Mouse (Mus musculus) brown adipose tissue, adult 24 weeks (tissue): ENCODE results near the gene Rimbp3. TPM values are rescaled to one million over a fixed set of nuclear protein-coding genes. Genes with fewer than 3 reads are reported as not detected.

Experiments used
- H3K27ac ChIP-seq: fragments of 200-500 bp; replicated peaks from 2 replicates; pipeline ENCODE4 v1.5.1; 2012; ENCODE audit warnings: low read depth, mild to moderate bottlenecking, low read length
- H3K4me1 ChIP-seq: fragments of 200-500 bp; 2 replicates; pipeline ENCODE4 v1.6.1; 2012; ENCODE audit warnings: low read length, mixed read lengths; ENCODE audit not compliant: control insufficient read depth, insufficient read depth, insufficient read length
- H3K4me3 ChIP-seq: fragments of 200-500 bp; 2 replicates; pipeline ENCODE4 v1.5.1; 2012; ENCODE audit warnings: low read depth, mild to moderate bottlenecking, low read length, moderate library complexity; ENCODE audit not compliant: insufficient read depth
- polyA plus RNA-seq: library from polyadenylated mRNA; stranded (reverse); fragments of >200 nt; gene quantifications from 2 replicates; pipeline ENCODE4 v1.2.4, GENCODE M21; 2012; ENCODE audit not compliant: missing spikeins, insufficient read depth, insufficient read length

Rimbp3 gene
- polyA plus RNA-seq, 1 experiment = not detected

DNA sequence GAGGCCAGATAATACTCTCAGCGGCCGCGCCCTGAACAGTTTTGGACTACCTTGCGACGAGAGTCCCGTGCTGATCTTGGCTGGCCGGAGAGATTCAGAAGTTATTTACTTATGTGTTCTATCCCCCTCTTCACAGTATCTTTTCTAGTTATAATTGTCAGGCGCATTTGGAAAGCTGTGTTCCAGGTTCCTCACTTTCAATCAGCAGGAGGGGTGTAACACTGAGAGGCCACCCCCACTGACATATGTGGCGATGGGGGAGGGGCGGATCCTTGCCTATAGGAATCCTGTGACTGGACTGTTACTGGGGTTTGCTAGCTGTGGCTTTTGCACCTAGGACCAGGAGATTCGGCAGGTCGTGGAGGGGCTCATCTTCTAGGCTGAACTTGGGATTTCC, 26.1 kb downstream of the Rimbp3 start:
- no peak overlapping the region for H3K27ac ChIP-seq
- peaks cover 18% of the 10 kb centered on the region for H3K4me1 ChIP-seq

GRCm38 (mm10) chr16:17234916-17235665, 26.7 kb downstream of the Rimbp3 start:
- peak overlapping the region; percentile 65 for H3K4me3 ChIP-seq
- H3K27ac ChIP-seq = no peak overlapping the region
- peaks cover 18% of the 10 kb centered on the region for H3K4me1 ChIP-seq

More for the DNA sequence above, 26.1 kb downstream of the Rimbp3 start:
- H3K4me3 ChIP-seq = peak overlapping the region; percentile 65

- Histone ChIP-seq H3K27ac (no peak overlapping the region), H3K4me3 (no peak overlapping the region), H3K4me1 (peaks cover 18% of the 10 kb centered on the region)
Observed at GRCm38 (mm10) chr16:17237634-17238033, 29.2 kb downstream of the Rimbp3 start.

GRCm38 (mm10) chr16:17239409-17239808, 31.0 kb downstream of the Rimbp3 start:
- no peak overlapping the region for H3K4me3 ChIP-seq
- H3K4me1 ChIP-seq = peaks cover 16% of the 10 kb centered on the region; the same call in 1 of the 2 replicates
- H3K27ac ChIP-seq = no peak overlapping the region

- Histone ChIP-seq H3K4me3 (no peak overlapping the region), H3K27ac (no peak overlapping the region), H3K4me1 (peaks cover 3% of the 10 kb centered on the region; the same call in 1 of the 2 replicates)
Observed at GRCm38 (mm10) chr16:17243731-17244130, 35.3 kb downstream of the Rimbp3 start.

- H3K4me1 ChIP-seq = peaks cover 5% of the 10 kb centered on the region; the same call in 1 of the 2 replicates
- H3K4me3 ChIP-seq = no peak overlapping the region
- H3K27ac ChIP-seq = no peak overlapping the region
Observed at GRCm38 (mm10) chr16:17244996-17245395, 36.6 kb downstream of the Rimbp3 start.

GRCm38 (mm10) chr16:17247727-17248126, 39.3 kb downstream of the Rimbp3 start:
- Histone ChIP-seq H3K4me3 (no peak overlapping the region), H3K4me1 (peaks cover 5% of the 10 kb centered on the region; the same call in 1 of the 2 replicates), H3K27ac (no peak overlapping the region)

DNA sequence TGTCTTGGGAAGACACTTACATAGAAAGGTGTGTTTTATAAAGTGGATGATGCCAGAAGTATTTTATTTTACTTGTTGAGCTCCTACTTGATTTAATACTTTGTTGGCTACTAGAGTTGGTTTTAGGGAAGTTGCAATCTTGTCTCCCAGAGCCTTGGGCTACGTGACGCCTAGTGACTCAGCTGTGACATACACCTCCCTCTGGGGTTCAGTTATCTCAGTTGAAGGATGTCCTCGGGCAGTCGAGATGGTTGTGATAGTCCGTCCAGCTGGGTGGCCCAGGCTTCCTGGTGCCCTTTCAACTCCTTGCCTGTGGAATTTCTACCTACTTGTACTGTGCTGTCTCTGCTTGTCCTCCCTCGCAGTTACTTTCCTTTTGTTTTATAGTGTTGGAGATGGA, 40.7 kb downstream of the Rimbp3 start:
- Histone ChIP-seq H3K4me3 (no peak overlapping the region), H3K27ac (no peak overlapping the region), H3K4me1 (peaks cover 3% of the 10 kb centered on the region; the same call in 1 of the 2 replicates)

DNA sequence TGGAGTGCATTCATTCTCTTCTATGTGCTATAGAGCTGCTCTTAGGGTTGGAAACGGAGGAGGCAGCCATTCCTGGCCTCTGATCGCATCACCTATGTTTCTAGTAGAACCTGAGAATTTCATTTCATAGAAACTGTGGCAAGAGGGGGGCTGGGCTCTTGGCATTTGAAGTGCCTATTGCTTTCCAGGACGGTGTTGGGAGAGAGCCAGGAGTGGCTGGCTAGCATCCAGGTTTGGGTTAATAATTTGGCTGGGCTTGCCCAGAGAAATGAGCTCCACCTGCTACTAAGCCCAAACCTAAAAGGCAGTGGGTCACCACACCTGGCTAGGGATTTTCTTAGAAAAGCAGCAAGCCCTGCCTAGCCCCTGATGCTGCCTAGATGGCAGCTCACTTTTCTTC, 43.1 kb downstream of the Rimbp3 start:
- Histone ChIP-seq H3K4me1 (peaks cover 3% of the 10 kb centered on the region; the same call in 1 of the 2 replicates), H3K27ac (no peak overlapping the region), H3K4me3 (no peak overlapping the region)

DNA sequence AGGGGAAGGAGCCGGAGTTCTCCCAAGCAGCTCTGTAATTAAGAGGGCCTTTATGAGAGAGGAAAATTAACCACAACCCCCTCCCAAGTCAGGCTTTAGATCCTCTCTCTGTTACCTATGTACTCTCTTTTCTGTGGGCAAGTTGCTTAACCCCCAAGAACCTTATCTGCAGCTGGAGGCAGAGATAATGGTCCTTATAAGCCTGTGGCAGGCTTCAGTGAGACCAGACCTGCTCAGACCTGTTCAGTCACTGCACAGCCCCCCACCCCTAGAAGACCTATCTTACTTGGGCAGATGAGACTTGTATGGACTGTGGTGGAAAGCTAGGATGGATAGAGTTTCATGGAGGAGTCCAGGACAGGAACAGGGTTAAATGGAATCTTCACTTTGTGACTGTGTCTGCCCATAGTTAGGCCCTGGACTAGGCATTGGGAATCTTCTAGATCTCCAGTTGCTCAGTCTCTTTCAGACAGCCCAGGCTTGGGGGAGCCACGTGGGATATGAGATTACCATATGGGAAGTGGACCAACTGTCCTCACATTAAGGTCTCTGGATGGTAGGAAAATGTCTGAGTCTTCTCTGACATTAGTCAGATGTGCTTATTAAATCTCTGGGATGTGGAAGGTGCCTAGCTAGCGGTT, 43.8 kb downstream of the Rimbp3 start:
- Histone ChIP-seq H3K27ac (no peak overlapping the region), H3K4me1 (peaks cover 3% of the 10 kb centered on the region; the same call in 1 of the 2 replicates), H3K4me3 (no peak overlapping the region)

DNA sequence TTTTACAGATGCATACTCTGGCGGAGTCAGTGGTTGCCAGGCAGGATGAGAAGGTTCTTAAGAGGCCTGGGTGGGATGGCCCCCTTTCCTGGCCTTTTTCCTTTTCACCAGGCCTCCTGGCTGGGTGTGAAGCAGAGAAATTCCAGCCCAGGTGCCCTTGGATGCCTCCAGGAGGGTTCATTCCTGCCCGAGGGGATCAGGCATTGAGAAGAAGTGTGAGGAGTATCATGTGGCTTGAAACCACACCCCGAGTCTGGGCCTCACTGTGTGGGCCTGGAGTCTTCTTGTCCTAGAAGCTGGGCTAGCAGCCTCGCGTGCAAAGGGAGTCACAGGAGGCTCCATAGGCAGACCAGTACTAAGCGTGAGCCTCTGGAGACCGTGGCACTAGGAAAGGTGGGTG, 44.4 kb downstream of the Rimbp3 start:
- Histone ChIP-seq H3K4me1 (peaks cover 3% of the 10 kb centered on the region; the same call in 1 of the 2 replicates), H3K27ac (no peak overlapping the region), H3K4me3 (no peak overlapping the region)

- Histone ChIP-seq H3K4me1 (no peaks in the 10 kb centered on the region), H3K4me3 (no peak overlapping the region), H3K27ac (no peak overlapping the region)
Observed at GRCm38 (mm10) chr16:17254005-17254597, 45.7 kb downstream of the Rimbp3 start.

DNA sequence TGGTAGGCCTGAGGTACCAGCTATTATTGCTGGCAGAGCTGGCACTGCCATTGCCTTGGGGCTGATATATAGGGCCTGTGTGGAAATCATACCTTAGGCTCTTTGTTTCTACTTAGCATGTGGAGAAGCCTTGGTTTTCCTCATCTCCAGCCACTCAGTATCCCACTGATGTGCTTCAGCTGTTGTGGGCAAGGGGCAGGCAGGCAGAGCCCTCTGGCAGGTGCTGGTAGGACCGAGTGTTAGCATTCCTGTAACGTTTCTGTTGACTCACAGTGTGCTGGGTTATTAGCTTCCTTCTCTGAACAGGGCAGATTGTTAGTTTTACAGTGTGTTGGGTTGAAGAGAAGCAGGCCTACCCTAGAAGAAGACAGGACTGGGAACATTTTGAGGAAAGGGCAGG, 46.9 kb downstream of the Rimbp3 start:
- Histone ChIP-seq H3K27ac (no peak overlapping the region), H3K4me1 (no peaks in the 10 kb centered on the region), H3K4me3 (no peak overlapping the region)

DNA sequence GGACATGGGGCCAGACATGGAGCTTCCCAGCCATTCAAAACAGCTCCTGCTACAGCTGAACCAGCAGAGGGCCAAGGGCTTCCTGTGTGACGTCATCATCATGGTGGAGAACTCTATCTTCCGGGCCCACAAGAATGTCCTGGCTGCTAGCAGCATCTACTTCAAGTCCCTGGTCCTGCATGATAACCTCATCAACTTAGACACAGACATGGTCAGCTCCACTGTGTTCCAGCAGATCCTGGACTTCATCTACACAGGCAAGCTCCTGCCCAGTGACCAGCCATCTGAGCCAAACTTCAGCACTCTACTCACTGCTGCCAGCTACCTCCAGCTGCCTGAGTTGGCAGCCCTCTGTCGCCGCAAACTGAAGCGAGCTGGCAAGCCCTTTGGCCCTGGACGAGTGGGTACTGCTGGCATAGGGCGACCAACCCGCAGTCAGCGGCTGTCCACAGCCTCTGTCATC, 49.0 kb downstream of the Rimbp3 start:
- no peaks in the 10 kb centered on the region for H3K4me1 ChIP-seq
- no peak overlapping the region for H3K4me3 ChIP-seq
- no peak overlapping the region for H3K27ac ChIP-seq

- Histone ChIP-seq H3K27ac (no peak overlapping the region), H3K4me3 (no peak overlapping the region), H3K4me1 (no peaks in the 10 kb centered on the region)
Observed at GRCm38 (mm10) chr16:17258917-17259316, 50.5 kb downstream of the Rimbp3 start.
